16 mouse cellular contexts compared by ENCODE assay signal in the genomic region with DNA sequence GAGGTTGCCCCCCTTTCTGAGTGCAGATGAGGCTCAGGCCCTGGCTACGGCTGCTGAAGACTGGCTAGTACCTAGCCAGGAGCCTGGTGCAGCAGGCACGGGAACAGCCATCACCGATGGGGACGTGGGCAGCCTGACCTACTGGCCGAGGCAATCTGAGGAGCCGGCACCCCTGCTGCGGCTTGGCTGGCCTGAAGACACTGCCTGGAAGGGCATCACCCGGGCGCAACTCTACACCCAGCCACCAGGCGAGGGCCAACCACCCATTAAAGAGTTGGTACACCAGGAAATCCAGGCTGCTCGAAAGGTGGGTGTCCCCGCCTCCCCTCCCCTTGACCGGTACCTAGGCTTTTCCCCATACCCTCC. TPM values are rescaled to one million over a fixed set of nuclear protein-coding genes. Genes with fewer than 3 reads are reported as not detected.
DNase-seq lines count a peak whose midpoint lies in the region; ATAC-seq and TF ChIP-seq lines count a peak whose summit lies in the region.
"Had no signal": no experiment of that assay in that cellular context is flagged by ENCODE, and none has a peak within 500 bp of the region (broad histone marks: within the 10 kb centered on the region; RNA-seq: fewer than 3 reads in every experiment).

No protein-coding gene starts in this region.

- 0 out of 2 replicates have a peak overlapping the region, but pooled peaks have one; percentile 27 for H3K9ac ChIP-seq in kidney, postnatal 0 days (ENCODE audit: low read depth, low read length)
- H3K9ac ChIP-seq in liver, postnatal 0 days (replicated peaks) = no peak overlapping the region
- H3K9ac ChIP-seq: neural tube, embryonic 12.5 days had no signal

- WGBS in kidney, postnatal 0 days = 50% methylated on average over 13 of the region's 13 CpGs
- whole genome bisulfite sequencing in liver, postnatal 0 days (ENCODE audit: insufficient replicate concordance) = 79% methylated on average over 13 of the region's 13 CpGs

- no peak for DNase-seq in kidney, postnatal 0 days (ENCODE audit: low spot score)
- DNase-seq in kidney, adult 8-10 months = no peak
- peak; percentile 32 for DNase-seq in cerebellum, adult 8-10 months
- DNase-seq in cerebellum, postnatal 14 days = peak; percentile 60 to 66
- peak; percentile 30 for DNase-seq in liver, postnatal 0 days
- no peak for DNase-seq in adrenal gland, postnatal 14 days
- no peak for DNase-seq in layer of hippocampus, postnatal 14 days (ENCODE audit: low spot score in 2 of 2)
- DNase-seq: heart, postnatal 10 days; lung, postnatal 36 days; right cerebral cortex, postnatal 25 days; thymus, postnatal 25 days had no signal

- H3K9me3 ChIP-seq in kidney, postnatal 0 days (replicated peaks; ENCODE audit: low read length) = no peaks in the 10 kb centered on the region
- no peaks in the 10 kb centered on the region for H3K9me3 ChIP-seq in liver, postnatal 0 days (ENCODE audit: low read length)
- H3K9me3 ChIP-seq: neural tube, embryonic 12.5 days had no signal

- H3K4me2 ChIP-seq in kidney, postnatal 0 days (ENCODE audit: low read length) = no peak overlapping the region
- no peak overlapping the region for H3K4me2 ChIP-seq in liver, postnatal 0 days (ENCODE audit: low read depth, low read length)
- H3K4me2 ChIP-seq: neural tube, embryonic 12.5 days had no signal

- H3K27ac ChIP-seq in kidney, postnatal 0 days = no peak overlapping the region
- H3K27ac ChIP-seq in liver, postnatal 0 days (ENCODE audit: low read depth) = no peak overlapping the region
- H3K27ac ChIP-seq: neural tube, embryonic 12.5 days had no signal

- H3K36me3 ChIP-seq in kidney, postnatal 0 days (ENCODE audit: insufficient read depth, low read length) = peaks cover 42% of the 10 kb centered on the region; the same call in 1 of the 2 replicates
- H3K36me3 ChIP-seq in liver, postnatal 0 days (replicated peaks; ENCODE audit: insufficient read depth, low read length) = peaks cover 21% of the 10 kb centered on the region

- no peaks in the 10 kb centered on the region for H3K27me3 ChIP-seq in kidney, postnatal 0 days (ENCODE audit: insufficient read depth, low read length)
- H3K27me3 ChIP-seq in liver, postnatal 0 days (ENCODE audit: insufficient read depth, low read length) = no peaks in the 10 kb centered on the region
- H3K27me3 ChIP-seq: neural tube, embryonic 12.5 days had no signal

- no peak overlapping the region for H3K4me3 ChIP-seq in kidney, postnatal 0 days (replicated peaks; ENCODE audit: low read depth, low read length)
- no peak overlapping the region for H3K4me3 ChIP-seq in liver, postnatal 0 days (ENCODE audit: low read depth, low read length)
- H3K4me3 ChIP-seq: erythroblast, embryonic 14.5 days; neural tube, embryonic 12.5 days had no signal

- ATAC-seq in kidney, postnatal 0 days (replicated peaks; ENCODE audit: low FRiP score, low read depth) = no peak
- ATAC-seq in liver, postnatal 0 days = no peak
- no peak for ATAC-seq in CD4-positive, CD25-positive, alpha-beta regulatory T cell, adult 4 months

- no peak for TF ChIP-seq EP300 in liver, postnatal 0 days (IDR thresholded peaks at IDR 0.05; ENCODE audit: low read depth)

- peaks cover 8% of the 10 kb centered on the region for H3K4me1 ChIP-seq in kidney, postnatal 0 days (replicated peaks; ENCODE audit: insufficient read depth, low read length)
- peaks cover 12% of the 10 kb centered on the region for H3K4me1 ChIP-seq in liver, postnatal 0 days (ENCODE audit: insufficient read depth)

- TF ChIP-seq CTCF in kidney, postnatal 0 days (IDR thresholded peaks at IDR 0.05; ENCODE audit: low read depth) = no peak
- TF ChIP-seq CTCF in liver, postnatal 0 days (IDR thresholded peaks at IDR 0.05; ENCODE audit: low read depth) = no peak; the same call in 1 of the 2 replicates

RNA-seq across cellular contexts. Expression of a gene that starts 1.3 kb away (rescaled TPM):
- polyA plus RNA-seq in kidney, postnatal 0 days (2015; fragmentation: Nextera tagmentation; extraction: Ambion mirVana) = 0.23 and 0.28 TPM in 2 replicates
- polyA plus RNA-seq in liver, postnatal 0 days (2015; fragmentation: Nextera tagmentation; extraction: Ambion mirVana) = 0.13 TPM in 1 of 2 replicates, not detected in the other
- not detected for polyA plus RNA-seq in CD4-positive, CD25-positive, alpha-beta regulatory T cell, adult 4 months (2017; shearing (Covaris generic))
- 0.45 and 0.74 TPM in 2 replicates for total RNA-seq in adrenal gland, postnatal 14 days (2021)
- total RNA-seq in layer of hippocampus, postnatal 14 days (2021) = under 1 TPM; 0.48 to 0.60 TPM

RNA-seq across cellular contexts. Expression of a gene that starts 3.3 kb away (rescaled TPM):
- not detected in 2 replicates for polyA plus RNA-seq in kidney, postnatal 0 days (2015; fragmentation: Nextera tagmentation; extraction: Ambion mirVana)
- not detected in 2 replicates for polyA plus RNA-seq in liver, postnatal 0 days (2015; fragmentation: Nextera tagmentation; extraction: Ambion mirVana)
- not detected for polyA plus RNA-seq in CD4-positive, CD25-positive, alpha-beta regulatory T cell, adult 4 months (2017; shearing (Covaris generic))
- not detected in 2 replicates for total RNA-seq in adrenal gland, postnatal 14 days (2021)
- not detected for total RNA-seq in layer of hippocampus, postnatal 14 days (2021)
- total RNA-seq: heart, postnatal 10 days; left cerebral cortex, postnatal 14 days had no signal
- polyA plus RNA-seq: erythroblast, embryonic 14.5 days; kidney, embryonic 14.5 days; neural tube, embryonic 12.5 days had no signal

RNA-seq across cellular contexts. Expression of a gene that starts 4.5 kb away (rescaled TPM):
- polyA plus RNA-seq in kidney, postnatal 0 days (2015; fragmentation: Nextera tagmentation; extraction: Ambion mirVana) = 20.8 and 22.3 TPM in 2 replicates
- polyA plus RNA-seq in liver, postnatal 0 days (2015; fragmentation: Nextera tagmentation; extraction: Ambion mirVana) = 15.5 and 17.3 TPM in 2 replicates
- 10 to 100 TPM; 15.2 to 21.1 TPM for polyA plus RNA-seq in CD4-positive, CD25-positive, alpha-beta regulatory T cell, adult 4 months (2017; shearing (Covaris generic))
- total RNA-seq in adrenal gland, postnatal 14 days (2021) = 32.3 and 34.4 TPM in 2 replicates
- 10 to 100 TPM; 30.5 to 31.4 TPM for total RNA-seq in layer of hippocampus, postnatal 14 days (2021)

RNA-seq across cellular contexts. Expression of a gene that starts 7.1 kb away (rescaled TPM):
- polyA plus RNA-seq in kidney, postnatal 0 days (2015; fragmentation: Nextera tagmentation; extraction: Ambion mirVana) = 1,049 and 1,142 TPM in 2 replicates
- polyA plus RNA-seq in liver, postnatal 0 days (2015; fragmentation: Nextera tagmentation; extraction: Ambion mirVana) = 494 and 510 TPM in 2 replicates
- 1,000 to 10,000 TPM; 2,369 to 2,427 TPM for polyA plus RNA-seq in CD4-positive, CD25-positive, alpha-beta regulatory T cell, adult 4 months (2017; shearing (Covaris generic))
- 927 and 1,052 TPM in 2 replicates for total RNA-seq in adrenal gland, postnatal 14 days (2021)
- 100 to 1,000 TPM; 423 to 452 TPM for total RNA-seq in layer of hippocampus, postnatal 14 days (2021)

RNA-seq across cellular contexts. Expression of a gene that starts 17.4 kb away (rescaled TPM):
- 8.4 and 8.6 TPM in 2 replicates for polyA plus RNA-seq in kidney, postnatal 0 days (2015; fragmentation: Nextera tagmentation; extraction: Ambion mirVana)
- polyA plus RNA-seq in liver, postnatal 0 days (2015; fragmentation: Nextera tagmentation; extraction: Ambion mirVana) = 3.6 and 5.2 TPM in 2 replicates
- polyA plus RNA-seq in CD4-positive, CD25-positive, alpha-beta regulatory T cell, adult 4 months (2017; shearing (Covaris generic)) = 1 to 10 TPM; 7.4 to 8.8 TPM
- total RNA-seq in adrenal gland, postnatal 14 days (2021) = 31.2 and 46.3 TPM in 2 replicates
- total RNA-seq in layer of hippocampus, postnatal 14 days (2021) = 10 to 100 TPM; 49.7 to 59.1 TPM

Comparison
In these comparisons a context has a peak if more than half of its experiments do, and no peak if none do; other contexts are left out.
1. DNase-seq: peak in cerebellum, adult 8-10 months (single experiment), cerebellum, postnatal 14 days (2 of 2) and liver, postnatal 0 days (single experiment); none in kidney, postnatal 0 days (single experiment), kidney, adult 8-10 months (0 of 2), adrenal gland, postnatal 14 days (single experiment) and layer of hippocampus, postnatal 14 days (0 of 2).